ENCODE assay signal across 8 mouse cellular contexts in genomic region chr7:144449637-144450570, GRCm38 (mm10). TPM values are rescaled to one million over a fixed set of nuclear protein-coding genes. Genes with fewer than 3 reads are reported as not detected.
DNase-seq lines count a peak whose midpoint lies in the region; ATAC-seq lines count a peak whose summit lies in the region.
"Had no signal": no experiment of that assay in that cellular context is flagged by ENCODE, and none has a peak within 500 bp of the region (broad histone marks: within the 10 kb centered on the region; RNA-seq: fewer than 3 reads in every experiment).

No protein-coding gene starts in this region.

- H3K4me1 ChIP-seq in forebrain, embryonic 16.5 days (replicated peaks; ENCODE audit: control insufficient read depth, insufficient read depth, low read length), result peaks cover 8% of the 10 kb centered on the region; the same call in 1 of the 2 replicates
- H3K4me1 ChIP-seq: limb, embryonic 12.5 days had no signal

- no peak overlapping the region for H3K9ac ChIP-seq in forebrain, embryonic 16.5 days (replicated peaks; ENCODE audit: low read depth, low read length)
- H3K9ac ChIP-seq: limb, embryonic 12.5 days had no signal

- peak; percentile 92 for DNase-seq in MN1 (ENCODE audit: low spot score)
- peak; percentile 99 for DNase-seq in adrenal gland, adult 2 months
- peak; percentile 96 for DNase-seq in heart, postnatal 10 days
- peak; percentile 64 to 77 for DNase-seq in left cerebral cortex, adult 18-20 months (ENCODE audit: low spot score in 2 of 2)
- DNase-seq in ovary, postnatal 10 days (ENCODE audit: low spot score), result peak; percentile 60

- H3K27me3 ChIP-seq in forebrain, embryonic 16.5 days (replicated peaks; ENCODE audit: control insufficient read depth, insufficient read depth, low read length), result no peaks in the 10 kb centered on the region
- H3K27me3 ChIP-seq: limb, embryonic 12.5 days had no signal

- ATAC-seq in forebrain, embryonic 16.5 days, result peak; percentile 87
- no peak for ATAC-seq in erythroblast, adult 5-6 weeks (replicated peaks; ENCODE audit: low FRiP score, poor library complexity, severe bottlenecking)

- H3K4me2 ChIP-seq in forebrain, embryonic 16.5 days (ENCODE audit: low read length), result no peak overlapping the region
- H3K4me2 ChIP-seq: limb, embryonic 12.5 days had no signal

- 45% methylated on average over 13 of the region's 13 CpGs for WGBS in forebrain, embryonic 16.5 days

- no peak overlapping the region for H3K4me3 ChIP-seq in forebrain, embryonic 16.5 days (replicated peaks; ENCODE audit: low read length)
- H3K4me3 ChIP-seq: limb, embryonic 12.5 days had no signal

- peaks cover 27% of the 10 kb centered on the region for H3K36me3 ChIP-seq in forebrain, embryonic 16.5 days (ENCODE audit: control insufficient read depth, insufficient read depth)

- intact Hi-C loops in heart, postnatal 10 days (cut with DNase I), result no loop called here

- no peaks in the 10 kb centered on the region for H3K9me3 ChIP-seq in forebrain, embryonic 16.5 days (ENCODE audit: control insufficient read depth, low read length)
- H3K9me3 ChIP-seq: limb, embryonic 12.5 days had no signal

- no peak overlapping the region for H3K27ac ChIP-seq in forebrain, embryonic 16.5 days (ENCODE audit: low read length)
- H3K27ac ChIP-seq: limb, embryonic 12.5 days had no signal

RNA-seq across cellular contexts. Expression of gene Cttn, which starts 20.9 kb away (rescaled TPM):
- 100 to 1,000 TPM; 240 to 283 TPM for total RNA-seq in adrenal gland, adult 2 months (2021)
- polyA plus RNA-seq in adrenal gland, adult 2 months (2012; rRNA removed), result 102 and 130 TPM in 2 replicates
- 181 and 189 TPM in 2 replicates for polyA plus RNA-seq in forebrain, embryonic 16.5 days (2015; fragmentation: Nextera tagmentation; extraction: Ambion mirVana)
- 10 to 100 TPM; 69.2 to 76.5 TPM for total RNA-seq in heart, postnatal 10 days (2021)
- total RNA-seq in left cerebral cortex, adult 18-20 months (2021), result 100 to 1,000 TPM in 1 of 2 experiments, 10 to 100 TPM in 1; 91.7 to 103 TPM
- 1.2 and 2.1 TPM in 2 replicates for total RNA-seq in erythroblast, adult 5-6 weeks (2015; ENCODE audit: low replicate concordance)
- total RNA-seq in erythroblast, adult 5-6 weeks (2017; ENCODE audit: low replicate concordance), result 7.9 and 11.7 TPM in 2 replicates

Comparison
In these comparisons a context has a peak if more than half of its experiments do, and no peak if none do; other contexts are left out.
1. RNA of gene Cttn, which starts 20.9 kb away (total RNA-seq): 240 to 283 TPM in adrenal gland, adult 2 months, 91.7 to 103 TPM in left cerebral cortex, adult 18-20 months and 69.2 to 76.5 TPM in heart, postnatal 10 days; 1.2 to 11.7 TPM in erythroblast, adult 5-6 weeks; every median in the first group is over 4 times any median in the second.
2. Peak in every context shown above with its lines, with median percentiles within 50 percentile points of each other: DNase-seq.